Mouse (Mus musculus) liver, embryonic 13.5 days (tissue): Measurements from ENCODE around the gene Olfr632. TPM values are rescaled to one million over a fixed set of nuclear protein-coding genes. Genes with fewer than 3 reads are reported as not detected.

Experiments
- ATAC-seq: fragments of 200-750 bp; cut with Nextera tagmentation; 2 replicates; pipeline ENCODE4 v1.8.0; 2017; ENCODE audit warnings: low read depth, mild to moderate bottlenecking, moderate number of reproducible peaks, moderate library complexity
- DNase-seq: peaks from one replicate; pipeline ENCODE4 v3.0.0; 2022
- H3K27ac ChIP-seq: fragments of 300-500 bp; sonication (generic); 2 replicates; pipeline ENCODE4 v1.5.1; 2015; ENCODE audit warnings: moderate library complexity, mild to moderate bottlenecking, inconsistent platforms
- H3K27me3 ChIP-seq: fragments of 300-500 bp; sonication (generic); 2 replicates; pipeline ENCODE4 v1.6.1; 2015; ENCODE audit warnings: mild to moderate bottlenecking, inconsistent platforms
- H3K36me3 ChIP-seq: fragments of 300-500 bp; sonication (generic); 2 replicates; pipeline ENCODE4 v1.6.1; 2015; ENCODE audit warnings: mild to moderate bottlenecking, inconsistent platforms
- H3K4me1 ChIP-seq: fragments of 300-500 bp; sonication (generic); replicated peaks from 2 replicates; pipeline ENCODE4 v1.6.1; 2015; ENCODE audit warnings: inconsistent platforms
- H3K4me2 ChIP-seq: fragments of 300-500 bp; sonication (generic); 2 replicates; pipeline ENCODE4 v1.6.1; 2015; ENCODE audit warnings: inconsistent platforms, mild to moderate bottlenecking, moderate library complexity
- H3K4me3 ChIP-seq: fragments of 300-500 bp; sonication (generic); replicated peaks from 2 replicates; pipeline ENCODE4 v1.5.1; 2015; ENCODE audit warnings: mild to moderate bottlenecking, inconsistent platforms
- H3K9ac ChIP-seq: fragments of 300-500 bp; sonication (generic); 2 replicates; pipeline ENCODE4 v1.6.1; 2015; ENCODE audit warnings: mild to moderate bottlenecking, inconsistent platforms
- H3K9me3 ChIP-seq: fragments of 300-500 bp; sonication (generic); replicated peaks from 2 replicates; pipeline ENCODE4 v1.6.1; 2016; ENCODE audit warnings: inconsistent platforms
- WGBS: fragments of 180-500 bp; shearing (Covaris S2); methylation state at CpG from one replicate; pipeline ENCODE4 v1.1.7; 2015; ENCODE audit not compliant: insufficient replicate concordance; 5-methylcytosine and 5-hydroxymethylcytosine counted together
- polyA plus RNA-seq: library from polyadenylated mRNA; unstranded; fragments of >200 nt; fragmentation: Nextera tagmentation; extraction: Ambion mirVana; gene quantifications from 2 replicates; pipeline ENCODE4 v1.2.1, GENCODE M21; 2015

Gene Olfr632
- polyA plus RNA-seq, 1 experiment from 2014 or later = 0.33 TPM

GRCm38 (mm10) chr7:103971782-103972181, 37.6 kb downstream of the Olfr632 start:
- no peak overlapping the region for H3K27ac ChIP-seq
- DNase-seq (no peak), ATAC-seq (no peak)
- no peaks in the 10 kb centered on the region for H3K36me3 ChIP-seq
- no peaks in the 10 kb centered on the region for H3K9me3 ChIP-seq
- no peak overlapping the region for H3K4me3 ChIP-seq
- H3K4me1 ChIP-seq = no peaks in the 10 kb centered on the region
- no peak overlapping the region for H3K4me2 ChIP-seq
- WGBS = 20% methylated on average over 1 of the region's 1 CpGs
- H3K27me3 ChIP-seq = no peaks in the 10 kb centered on the region
- no peak overlapping the region for H3K9ac ChIP-seq

Other genes with a start within 250 kb of the Olfr632 start
- not detected in 2 replicates for gene Olfr243, start 219.7 kb upstream of the Olfr632 start, polyA plus RNA-seq
- not detected in 2 replicates for gene Olfr628, start 204.0 kb upstream of the Olfr632 start, polyA plus RNA-seq
- 0.08 and 0.17 TPM in 2 replicates for gene Olfr629, start 189.4 kb upstream of the Olfr632 start, polyA plus RNA-seq
- not detected in 2 replicates for gene Olfr630, start 177.0 kb upstream of the Olfr632 start, polyA plus RNA-seq
- not detected in 2 replicates for gene Olfr69, start 162.8 kb upstream of the Olfr632 start, polyA plus RNA-seq
- gene Olfr68, start 154.6 kb upstream of the Olfr632 start, polyA plus RNA-seq = not detected in 2 replicates
- not detected in 2 replicates for gene Olfr67, start 142.5 kb upstream of the Olfr632 start, polyA plus RNA-seq
- 49,070 and 53,102 TPM in 2 replicates for gene Hbb-bt, start 120.4 kb upstream of the Olfr632 start, polyA plus RNA-seq
- 91,050 and 104,119 TPM in 2 replicates for gene Hbb-bs, start 106.3 kb upstream of the Olfr632 start, polyA plus RNA-seq
- gene Hbb-bh2, start 93.8 kb upstream of the Olfr632 start, polyA plus RNA-seq = 0.32 and 0.36 TPM in 2 replicates
- 367 and 436 TPM in 2 replicates for gene Hbb-bh1, start 91.2 kb upstream of the Olfr632 start, polyA plus RNA-seq
- 3,309 and 4,306 TPM in 2 replicates for gene Hbb-y, start 81.1 kb upstream of the Olfr632 start, polyA plus RNA-seq
- not detected in 2 replicates for gene Olfr66, start 48.1 kb upstream of the Olfr632 start, polyA plus RNA-seq
- gene Olfr64, start 39.9 kb upstream of the Olfr632 start, polyA plus RNA-seq = not detected in 2 replicates
- gene Olfr65, start 30.9 kb upstream of the Olfr632 start, polyA plus RNA-seq = not detected in 2 replicates
- 0.12 TPM in 1 of 2 replicates, not detected in the other for gene Olfr631, start 5.5 kb upstream of the Olfr632 start, polyA plus RNA-seq
- not detected in 2 replicates for gene Olfr633, start 10.1 kb downstream of the Olfr632 start, polyA plus RNA-seq
- gene Olfr635, start 36.8 kb downstream of the Olfr632 start, polyA plus RNA-seq = not detected in 2 replicates
- gene Olfr638, start 64.4 kb downstream of the Olfr632 start, polyA plus RNA-seq = not detected in 2 replicates
- gene Olfr639, start 83.0 kb downstream of the Olfr632 start, polyA plus RNA-seq = not detected in 2 replicates
- not detected in 2 replicates for gene Olfr640, start 91.2 kb downstream of the Olfr632 start, polyA plus RNA-seq
- gene Olfr641, start 101.1 kb downstream of the Olfr632 start, polyA plus RNA-seq = not detected in 2 replicates
- gene Olfr642, start 118.3 kb downstream of the Olfr632 start, polyA plus RNA-seq = not detected in 2 replicates
- not detected in 2 replicates for gene 4930516K23Rik, start 127.1 kb downstream of the Olfr632 start, polyA plus RNA-seq
- not detected in 2 replicates for gene Olfr644, start 137.5 kb downstream of the Olfr632 start, polyA plus RNA-seq
- gene Olfr645, start 151.1 kb downstream of the Olfr632 start, polyA plus RNA-seq = not detected in 2 replicates
- not detected in 2 replicates for gene Olfr646, start 170.5 kb downstream of the Olfr632 start, polyA plus RNA-seq
- not detected in 2 replicates for gene Ubqln5, start 195.5 kb downstream of the Olfr632 start, polyA plus RNA-seq
- not detected in 2 replicates for gene Olfr643, start 203.1 kb downstream of the Olfr632 start, polyA plus RNA-seq
- gene Ubqln3, start 208.9 kb downstream of the Olfr632 start, polyA plus RNA-seq = not detected in 2 replicates
- gene Ubqlnl, start 216.2 kb downstream of the Olfr632 start, polyA plus RNA-seq = not detected in 2 replicates
- 0.15 TPM in 1 of 2 replicates, not detected in the other for gene Olfm5, start 230.5 kb downstream of the Olfr632 start, polyA plus RNA-seq
- gene Olfr648, start 249.0 kb downstream of the Olfr632 start, polyA plus RNA-seq = 0.03 and 0.05 TPM in 2 replicates